Mouse (Mus musculus) bone marrow, adult 2 months (tissue): ENCODE measurements around the gene Pcnx.

Experiments
- CTCF ChIP-seq: fragments of 200-500 bp; IDR thresholded peaks from 2 replicates; pipeline ENCODE4 v1.5.1; 2011; ENCODE audit warnings: low read length, control low read depth; ENCODE audit not compliant: control insufficient read depth, insufficient read depth
- POLR2A ChIP-seq: fragments of 200-500 bp; IDR thresholded peaks from 2 replicates; pipeline ENCODE4 v1.6.1; 2011; ENCODE audit warnings: low read depth, mild to moderate bottlenecking, control low read depth, low read length, borderline replicate concordance; ENCODE audit not compliant: control insufficient read depth

- no peak for TF ChIP-seq CTCF
- TF ChIP-seq POLR2A, result no peak
Observed at GRCm38 (mm10) chr12:81885982-81886381, 26.2 kb downstream of the Pcnx start.
